Mouse (Mus musculus): Measurements from ENCODE around the gene Sorl1.

Sorl1 gene

GRCm38 (mm10) chr9:41974661-41975060 lies 149.4 kb downstream of the Sorl1 start:
- in situ Hi-C loops (cut with MboI; ENCODE audit: unreplicated experiment in 2 of 2) = loop anchor here (25.0 kb wide), 3 partner anchors 737 to 1988 kb away; no protein-coding TSS in a partner anchor

GRCm38 (mm10) chr9:41973775-41974657 lies 150.1 kb downstream of the Sorl1 start:
- in situ Hi-C loops (cut with MboI; ENCODE audit: unreplicated experiment in 2 of 2) = loop anchor here in 1 of 2 experiments (25.0 kb wide), 1 partner anchor 737 kb away; no protein-coding TSS in a partner anchor

- in situ Hi-C loops (cut with MboI; ENCODE audit: unreplicated experiment in 2 of 2) = loop anchor here in 1 of 2 experiments (25.0 kb wide), 1 partner anchor 733 kb away; no protein-coding TSS in a partner anchor
Observed at GRCm38 (mm10) chr9:41969961-41970360, 154.1 kb downstream of the Sorl1 start.

GRCm38 (mm10) chr9:41968673-41969460 lies 155.2 kb downstream of the Sorl1 start:
- in situ Hi-C loops (cut with MboI; ENCODE audit: unreplicated experiment in 2 of 2) = loop anchor here in 1 of 2 experiments (25.0 kb wide), 1 partner anchor 732 kb away; no protein-coding TSS in a partner anchor

- in situ Hi-C loops (cut with MboI; ENCODE audit: unreplicated experiment in 2 of 2) = loop anchor here in 1 of 2 experiments (25.0 kb wide), 1 partner anchor 724 kb away; no protein-coding TSS in a partner anchor
Observed at GRCm38 (mm10) chr9:41961274-41961673, 162.8 kb downstream of the Sorl1 start.

GRCm38 (mm10) chr9:41958282-41958681 lies 165.8 kb downstream of the Sorl1 start:
- in situ Hi-C loops (cut with MboI; ENCODE audit: unreplicated experiment in 2 of 2) = loop anchor here in 1 of 2 experiments (25.0 kb wide), 1 partner anchor 721 kb away; no protein-coding TSS in a partner anchor

- in situ Hi-C loops (cut with MboI; ENCODE audit: unreplicated experiment in 2 of 2) = loop anchor here (5.0 to 25.0 kb wide), 2 partner anchors 716 to 726 kb away; no protein-coding TSS in a partner anchor
Observed at GRCm38 (mm10) chr9:41953486-41953885, 170.6 kb downstream of the Sorl1 start.

GRCm38 (mm10) chr9:41952650-41953204 lies 171.4 kb downstream of the Sorl1 start:
- in situ Hi-C loops (cut with MboI; ENCODE audit: unreplicated experiment in 2 of 2) = loop anchor here (5.0 to 25.0 kb wide), 2 partner anchors 715 to 725 kb away; no protein-coding TSS in a partner anchor

- in situ Hi-C loops (cut with MboI; ENCODE audit: unreplicated experiment in 2 of 2) = loop anchor here (5.0 to 25.0 kb wide), 2 partner anchors 714 to 724 kb away; no protein-coding TSS in a partner anchor
Observed at GRCm38 (mm10) chr9:41951472-41952129, 172.5 kb downstream of the Sorl1 start.

GRCm38 (mm10) chr9:41950991-41951451 lies 173.1 kb downstream of the Sorl1 start:
- in situ Hi-C loops (cut with MboI; ENCODE audit: unreplicated experiment in 2 of 2) = loop anchor here (5.0 to 25.0 kb wide), 2 partner anchors 714 to 724 kb away; no protein-coding TSS in a partner anchor

GRCm38 (mm10) chr9:41950109-41950990 lies 173.7 kb downstream of the Sorl1 start:
- in situ Hi-C loops (cut with MboI; ENCODE audit: unreplicated experiment in 2 of 2) = loop anchor here (5.0 to 25.0 kb wide), 2 partner anchors 713 to 723 kb away; no protein-coding TSS in a partner anchor

- in situ Hi-C loops (cut with MboI; ENCODE audit: unreplicated experiment in 2 of 2) = no loop called here
Observed at GRCm38 (mm10) chr9:41949476-41949875, 174.6 kb downstream of the Sorl1 start.

- in situ Hi-C loops (cut with MboI; ENCODE audit: unreplicated experiment in 2 of 2) = no loop called here
Observed at GRCm38 (mm10) chr9:41944964-41945363, 179.1 kb downstream of the Sorl1 start.

GRCm38 (mm10) chr9:41942970-41943635 lies 181.0 kb downstream of the Sorl1 start:
- in situ Hi-C loops (cut with MboI; ENCODE audit: unreplicated experiment in 2 of 2) = no loop called here

GRCm38 (mm10) chr9:41940311-41940853 lies 183.7 kb downstream of the Sorl1 start:
- in situ Hi-C loops (cut with MboI; ENCODE audit: unreplicated experiment in 2 of 2) = no loop called here

- in situ Hi-C loops (cut with MboI; ENCODE audit: unreplicated experiment in 2 of 2) = no loop called here
Observed at GRCm38 (mm10) chr9:41938449-41938848, 185.6 kb downstream of the Sorl1 start.

GRCm38 (mm10) chr9:41937967-41938348 lies 186.1 kb downstream of the Sorl1 start:
- in situ Hi-C loops (cut with MboI; ENCODE audit: unreplicated experiment in 2 of 2) = no loop called here
